Mouse (Mus musculus) heart, adult 2 months (tissue): ENCODE results near the gene Prmt6. TPM values are rescaled to one million over a fixed set of nuclear protein-coding genes. Genes with fewer than 3 reads are reported as not detected.

ENCODE experiments used
- DNase-seq, 2 experiments: peaks; one replicate each; pipeline ENCODE4 v3.0.0; 2021
- H3K27ac ChIP-seq: fragments of 200-600 bp; 2 replicates; pipeline ENCODE4 v1.8.1; 2022
- H3K27me3 ChIP-seq: fragments of 200-500 bp; 2 replicates; pipeline ENCODE4 v1.6.1; 2012; ENCODE audit warnings: mild to moderate bottlenecking, low read length, inconsistent platforms, mixed read lengths; ENCODE audit not compliant: control insufficient read depth, insufficient read depth
- H3K36me3 ChIP-seq: fragments of 200-500 bp; 2 replicates; pipeline ENCODE4 v1.6.1; 2012; ENCODE audit warnings: low read length, inconsistent platforms; ENCODE audit not compliant: control insufficient read depth, insufficient read depth
- H3K4me1 ChIP-seq: fragments of 200-500 bp; 2 replicates; pipeline ENCODE4 v1.6.1; 2011; ENCODE audit warnings: low read length; ENCODE audit not compliant: control insufficient read depth, insufficient read depth
- H3K4me3 ChIP-seq: fragments of 200-600 bp; 2 replicates; pipeline ENCODE4 v1.8.1; 2022
- H3K79me2 ChIP-seq: fragments of 200-500 bp; replicated peaks from 2 replicates; pipeline ENCODE4 v1.6.1; 2012; ENCODE audit warnings: mild to moderate bottlenecking, inconsistent platforms, low read length, moderate library complexity, mixed read lengths; ENCODE audit not compliant: control insufficient read depth, insufficient read depth
- H3K9ac ChIP-seq: fragments of 200-500 bp; 2 replicates; pipeline ENCODE4 v1.6.1; 2012; ENCODE audit warnings: low read depth, mild to moderate bottlenecking, control low read depth, inconsistent platforms, low read length, mixed read lengths
- CTCF ChIP-seq: fragments of 200-600 bp; IDR thresholded peaks from 2 replicates; pipeline ENCODE4 v1.8.1; 2022; ENCODE audit warnings: antibody characterized with exemption, mild to moderate bottlenecking, moderate library complexity
- EP300 ChIP-seq: fragments of 200-500 bp; IDR thresholded peaks from 2 replicates; pipeline ENCODE4 v1.6.1; 2011; ENCODE audit warnings: low read depth, low read length, control low read depth; ENCODE audit not compliant: insufficient read depth
- POLR2A ChIP-seq: fragments of 200-500 bp; IDR thresholded peaks from 2 replicates; pipeline ENCODE4 v1.6.1; 2011; ENCODE audit warnings: mild to moderate bottlenecking, low read depth, low read length, control low read depth; ENCODE audit not compliant: insufficient read depth
- WGBS: fragments of 180-500 bp; shearing (Covaris S2); methylation state at CpG from one replicate; pipeline ENCODE4 v1.1.7; 2018; 5-methylcytosine and 5-hydroxymethylcytosine counted together
- intact Hi-C: fragments of 180-260 bp; cut with DNase I; formaldehyde crosslinking; loops from one replicate; pipeline ENCODE4 v1.15.1; 2025
- long read RNA-seq: library from polyadenylated mRNA; stranded (forward); transcript quantifications from one replicate; pipeline ENCODE4 v2.0.0, GENCODE M21; 2021
- polyA plus RNA-seq: library from polyadenylated mRNA; depleted of rRNA; stranded (reverse); fragments of >200 nt; gene quantifications from 2 replicates; pipeline ENCODE4 v1.2.3, GENCODE M21; 2012; rRNA removed
- total RNA-seq, 2 experiments: library from RNA; stranded (reverse); gene quantifications; 2 replicates each; pipeline ENCODE4 v1.2.3; 2021

Gene Prmt6
- total RNA-seq (1 to 10 TPM; 3.0 to 3.6 TPM), polyA plus RNA-seq (2.6 and 3.1 TPM in 2 replicates)
- long read RNA-seq, partial matches to known transcripts: 0 of 8 reads
- long read RNA-seq, other reads (novel, unspliced or antisense): 0 of 8 reads

GRCm38 (mm10) chr3:110250839-110251700 lies at the start of gene Prmt6:
Prmt6 (minus strand) TSS chr3:110250998.
- H3K79me2 ChIP-seq: no peaks in the 10 kb centered on the region
- peak; percentile 93 for DNase-seq

DNA sequence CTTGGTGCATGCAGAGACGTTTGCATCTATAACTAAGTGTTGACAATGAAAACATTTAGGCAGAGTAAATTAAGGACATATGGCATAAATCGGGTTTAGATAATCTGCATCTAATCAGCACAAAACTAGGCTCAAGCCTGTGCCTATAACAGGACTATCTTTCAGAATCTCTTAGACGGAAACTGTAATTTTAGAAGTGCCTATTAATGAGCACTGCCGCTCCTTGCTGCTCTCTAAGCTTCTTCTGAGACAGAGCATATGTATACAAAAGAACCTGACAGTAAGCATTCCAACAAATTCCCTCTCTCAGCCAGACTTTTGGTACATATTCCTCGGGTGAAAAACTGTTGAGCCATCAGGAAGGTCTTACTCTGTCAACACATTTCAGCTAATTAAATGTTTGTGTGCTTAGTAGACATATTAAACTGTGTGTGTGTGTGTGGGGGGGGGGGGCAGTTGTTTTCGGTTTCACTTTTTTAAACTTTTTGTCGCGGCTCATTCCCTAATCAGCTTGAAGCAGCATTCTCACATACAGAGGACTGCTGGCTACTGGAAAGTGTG lies 39.8 kb upstream of the Prmt6 start:
- no peaks in the 10 kb centered on the region for H3K79me2 ChIP-seq
- TF ChIP-seq CTCF: no peak
- no peak for TF ChIP-seq POLR2A
- TF ChIP-seq EP300: no peak
- H3K4me1 ChIP-seq: no peaks in the 10 kb centered on the region
- intact Hi-C loops: no loop called here
- WGBS: 56% methylated on average over 8 of the region's 8 CpGs
- no peak overlapping the region for H3K27ac ChIP-seq
- no peak overlapping the region for H3K9ac ChIP-seq
- H3K36me3 ChIP-seq: no peaks in the 10 kb centered on the region
- H3K4me3 ChIP-seq: no peak overlapping the region
- no peaks in the 10 kb centered on the region for H3K27me3 ChIP-seq
- DNase-seq: no peak

More at GRCm38 (mm10) chr3:110250839-110251700, at the start of gene Prmt6:
- Histone ChIP-seq H3K27me3 (no peaks in the 10 kb centered on the region), H3K4me3 (peak within 1 kb of the TSS; percentile 89), H3K4me1 (no peaks in the 10 kb centered on the region), H3K36me3 (peaks cover 9% of the 10 kb centered on the region), H3K9ac (peak within 1 kb of the TSS; percentile 96), H3K27ac (peak within 1 kb of the TSS; percentile 93)
- intact Hi-C loops: no loop called here
- TF ChIP-seq EP300 (0 out of 2 replicates have a peak, but pooled peaks have one; percentile 14), POLR2A (peak; percentile 59), CTCF (no peak)
- 13% methylated on average over 37 of the region's 38 CpGs for WGBS

- Histone ChIP-seq H3K27me3 (no peaks in the 10 kb centered on the region), H3K9ac (no peak overlapping the region), H3K79me2 (no peaks in the 10 kb centered on the region), H3K27ac (no peak overlapping the region), H3K4me3 (no peak overlapping the region), H3K4me1 (no peaks in the 10 kb centered on the region), H3K36me3 (no peaks in the 10 kb centered on the region)
- 77% methylated on average over 5 of the region's 5 CpGs for WGBS
- intact Hi-C loops: no loop called here
- no peak for TF ChIP-seq CTCF
- TF ChIP-seq POLR2A: no peak
- TF ChIP-seq EP300: no peak
- no peak for DNase-seq
Observed at GRCm38 (mm10) chr3:110282651-110283050, 31.9 kb upstream of the Prmt6 start.

- no peak overlapping the region for H3K9ac ChIP-seq
- no peaks in the 10 kb centered on the region for H3K27me3 ChIP-seq
- intact Hi-C loops: no loop called here
- H3K27ac ChIP-seq: no peak overlapping the region
- no peaks in the 10 kb centered on the region for H3K4me1 ChIP-seq
- no peak for TF ChIP-seq POLR2A
- no peak for TF ChIP-seq EP300
- TF ChIP-seq CTCF: no peak
- no peak for DNase-seq
- 40% methylated on average over 2 of the region's 2 CpGs for WGBS
- H3K4me3 ChIP-seq: no peak overlapping the region
- no peaks in the 10 kb centered on the region for H3K36me3 ChIP-seq
- no peaks in the 10 kb centered on the region for H3K79me2 ChIP-seq
Observed at GRCm38 (mm10) chr3:110267790-110268189, 17.0 kb upstream of the Prmt6 start.

GRCm38 (mm10) chr3:110253105-110253504 lies 2.3 kb upstream of the Prmt6 start:
- no peak overlapping the region for H3K27ac ChIP-seq
- H3K4me3 ChIP-seq: no peak overlapping the region
- no peak for DNase-seq
- H3K27me3 ChIP-seq: no peaks in the 10 kb centered on the region
- intact Hi-C loops: no loop called here
- H3K9ac ChIP-seq: no peak overlapping the region
- H3K79me2 ChIP-seq: no peaks in the 10 kb centered on the region
- H3K4me1 ChIP-seq: no peaks in the 10 kb centered on the region
- peaks cover 9% of the 10 kb centered on the region for H3K36me3 ChIP-seq
- 86% methylated on average over 4 of the region's 4 CpGs for WGBS
- TF ChIP-seq POLR2A (no peak), CTCF (no peak), EP300 (no peak)
